ENCODE assay signal across 24 mouse cellular contexts in the genomic region with DNA sequence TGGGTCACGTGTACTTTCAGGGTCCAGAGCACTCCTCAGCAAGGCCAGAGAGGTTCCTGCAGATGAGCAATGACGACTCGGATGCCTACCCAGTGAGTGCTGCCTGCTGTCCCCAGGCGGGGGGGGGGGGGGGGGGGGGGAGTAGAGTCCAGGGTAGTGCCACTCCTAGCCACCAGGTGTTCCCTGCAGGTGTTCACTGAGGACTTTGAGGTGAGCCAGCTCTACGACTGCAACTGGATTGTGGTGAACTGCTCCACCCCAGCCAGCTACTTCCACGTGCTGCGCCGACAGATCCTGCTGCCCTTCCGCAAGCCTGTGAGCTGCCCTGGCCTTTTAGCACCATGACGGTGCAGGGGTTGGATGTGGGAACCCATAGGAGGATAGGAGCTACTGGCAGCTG. TPM values are rescaled to one million over a fixed set of nuclear protein-coding genes. Genes with fewer than 3 reads are reported as not detected.
"Had no signal": no experiment of that assay in that cellular context is flagged by ENCODE, and none has a peak within 500 bp of the region (broad histone marks: within the 10 kb centered on the region; RNA-seq: fewer than 3 reads in every experiment).

No protein-coding gene starts in this region.

- H3K4me3 ChIP-seq: liver, embryonic 15.5 days; megakaryocyte, embryonic 14.5 days; midbrain, embryonic 13.5 days; midbrain, embryonic 15.5 days; neural tube, embryonic 12.5 days had no signal

- DNase-seq: liver, postnatal 0 days; lung, adult 2 months; lung, postnatal 10 days; retina, postnatal 1 day; right cerebral cortex, adult 18-20 months; right cerebral cortex, postnatal 25 days; right cerebral cortex, postnatal 4 days; spleen, adult 18-20 months; thymus, adult 18-20 months; thymus, postnatal 14 days; thymus, postnatal 36 days had no signal

- H3K4me2 ChIP-seq: liver, embryonic 15.5 days; midbrain, embryonic 11.5 days; midbrain, embryonic 13.5 days; midbrain, embryonic 15.5 days; neural tube, embryonic 12.5 days had no signal

- ATAC-seq: liver, postnatal 0 days; midbrain, embryonic 13.5 days; midbrain, embryonic 15.5 days had no signal

- H3K9me3 ChIP-seq: liver, embryonic 15.5 days; megakaryocyte, embryonic 14.5 days; midbrain, embryonic 13.5 days; midbrain, embryonic 15.5 days; neural tube, embryonic 12.5 days had no signal

- H3K27ac ChIP-seq: liver, embryonic 15.5 days; macrophage; midbrain, embryonic 13.5 days; midbrain, embryonic 15.5 days; neural tube, embryonic 12.5 days had no signal

- H3K36me3 ChIP-seq: liver, embryonic 15.5 days had no signal

- H3K27me3 ChIP-seq: liver, embryonic 15.5 days; midbrain, embryonic 13.5 days; midbrain, embryonic 15.5 days; neural tube, embryonic 12.5 days had no signal

- H3K4me1 ChIP-seq: liver, embryonic 15.5 days; megakaryocyte, embryonic 14.5 days; midbrain, embryonic 13.5 days; midbrain, embryonic 15.5 days; neural tube, embryonic 12.5 days had no signal

- H3K9ac ChIP-seq: liver, embryonic 15.5 days; liver, postnatal 0 days; midbrain, embryonic 13.5 days; midbrain, embryonic 15.5 days; neural tube, embryonic 12.5 days had no signal

RNA-seq across cellular contexts. Expression of a gene that starts 22.9 kb away (rescaled TPM):
- total RNA-seq: megakaryocyte progenitor cell, adult 5-6 weeks; monocyte, adult 5-6 weeks had no signal

RNA-seq across cellular contexts. Expression of a gene that starts 43.5 kb away (rescaled TPM):
- total RNA-seq: megakaryocyte progenitor cell, adult 5-6 weeks; monocyte, adult 5-6 weeks had no signal
- polyA plus RNA-seq: liver, embryonic 15.5 days; liver, postnatal 0 days; macrophage; midbrain, embryonic 11.5 days; neural tube, embryonic 12.5 days; neural tube, embryonic 14.5 days; small intestine, adult 2 months; stomach, embryonic 14.5 days; stomach, embryonic 16.5 days had no signal
